Mouse (Mus musculus): ENCODE measurements at regions not wholly inside any gene's neighbourhood (a gene's known extent, or its start where the extent isn't known, plus 50 kb on each side); places are given as distances from the start of the nearest gene placed in this dataset.

DNA sequence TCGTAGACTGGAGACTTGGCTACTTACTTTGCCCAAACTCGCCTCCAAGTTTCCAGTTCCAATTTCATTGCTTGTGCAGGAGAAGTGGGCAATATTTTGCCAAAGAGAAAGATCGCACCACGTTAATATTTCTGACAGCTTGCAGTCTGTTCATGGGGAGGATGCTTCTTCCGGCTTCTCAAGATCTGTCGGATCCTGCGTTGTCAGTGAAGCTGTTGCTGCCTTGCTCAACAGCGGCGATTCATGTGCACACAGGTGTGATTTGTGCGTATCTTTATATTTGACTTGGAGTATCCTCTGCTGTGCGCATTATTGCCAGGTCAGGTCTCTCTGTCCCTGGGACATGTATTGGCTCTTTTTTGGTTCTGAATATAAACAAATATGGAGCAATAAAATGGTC is 118.3 kb downstream of the Btg1 start:
- no peak overlapping the region for H3K27ac ChIP-seq (ENCODE audit: control insufficient read depth, insufficient read depth, low read depth, low read length, poor library complexity)
- no peak for TF ChIP-seq POLR2A (IDR thresholded peaks at IDR 0.05; ENCODE audit: borderline replicate concordance, control insufficient read depth, low read depth, low read length)
- TF ChIP-seq CTCF (IDR thresholded peaks at IDR 0.05; ENCODE audit: control insufficient read depth, insufficient read depth, low read length): no peak
- H3K4me3 ChIP-seq (replicated peaks; ENCODE audit: control insufficient read depth, low read depth, low read length): no peak overlapping the region
- 85% methylated on average over 11 of the region's 11 CpGs for WGBS
- H3K4me1 ChIP-seq (ENCODE audit: control insufficient read depth, insufficient read depth, low read length): no peaks in the 10 kb centered on the region; the same call in 1 of the 2 replicates

DNA sequence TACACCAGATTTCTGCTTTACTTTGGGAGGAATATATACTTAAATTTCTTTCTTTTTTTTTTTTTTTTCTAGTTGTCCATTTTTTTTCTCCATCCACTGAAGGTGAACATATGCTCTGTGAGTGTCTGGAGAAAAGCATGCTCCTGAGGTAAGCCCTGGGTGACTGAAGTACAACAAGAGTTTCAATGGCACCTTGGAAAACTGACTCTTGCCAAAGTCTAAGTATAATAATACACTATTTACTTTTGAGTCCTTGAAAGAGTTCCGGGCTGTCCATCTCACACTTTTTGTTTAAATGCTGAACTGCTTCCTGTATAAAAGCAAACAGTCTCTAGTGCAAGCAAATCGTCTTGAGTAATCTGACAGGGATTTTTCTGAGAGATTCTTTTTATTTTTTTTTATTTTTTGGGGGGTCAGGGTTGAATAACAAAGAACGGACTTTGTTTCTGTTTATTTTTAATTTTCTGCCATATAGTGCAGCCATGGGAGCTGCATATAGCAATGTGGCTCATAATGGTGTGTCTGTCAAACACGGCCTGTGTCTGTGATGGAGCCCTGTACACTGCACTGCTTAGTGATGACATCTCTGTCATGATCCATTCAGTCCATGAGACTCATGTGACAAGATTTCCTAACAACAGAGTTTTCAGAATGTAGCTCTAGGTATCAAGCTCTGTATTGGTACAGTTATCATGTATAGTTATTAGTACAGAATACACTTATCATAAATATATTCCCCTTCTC is 119.3 kb downstream of the Btg1 start:
- no peaks in the 10 kb centered on the region; the same call in 1 of the 2 replicates for H3K4me1 ChIP-seq (ENCODE audit: control insufficient read depth, insufficient read depth, low read length)
- H3K27ac ChIP-seq (ENCODE audit: control insufficient read depth, insufficient read depth, low read depth, low read length, poor library complexity): no peak overlapping the region
- H3K4me3 ChIP-seq (replicated peaks; ENCODE audit: control insufficient read depth, low read depth, low read length): no peak overlapping the region
- TF ChIP-seq POLR2A (IDR thresholded peaks at IDR 0.05; ENCODE audit: borderline replicate concordance, control insufficient read depth, low read depth, low read length) (no peak), CTCF (IDR thresholded peaks at IDR 0.05; ENCODE audit: control insufficient read depth, insufficient read depth, low read length) (no peak)
- WGBS: 76% methylated on average over 4 of the region's 4 CpGs

DNA sequence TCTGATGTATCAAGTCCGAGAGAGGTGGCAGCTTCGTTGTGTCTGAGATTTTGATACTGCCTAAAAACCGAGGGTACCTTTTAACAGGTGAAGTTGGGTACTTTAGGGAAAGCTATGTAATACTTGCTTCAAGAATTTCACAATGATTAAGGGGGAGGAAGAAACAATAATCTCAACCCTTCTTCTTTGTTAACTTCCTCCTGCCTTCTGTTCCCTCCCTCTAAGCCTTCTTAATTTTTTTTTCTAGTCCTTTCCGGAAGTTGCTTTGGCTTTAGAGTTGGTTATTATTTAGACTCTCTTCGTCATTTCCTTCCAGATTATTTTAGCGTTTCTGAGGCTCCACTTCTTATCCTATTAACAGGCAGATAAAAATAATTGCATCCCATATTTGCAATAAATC is 121.2 kb downstream of the Btg1 start:
- no peak overlapping the region for H3K4me3 ChIP-seq (replicated peaks; ENCODE audit: control insufficient read depth, low read depth, low read length)
- TF ChIP-seq POLR2A (IDR thresholded peaks at IDR 0.05; ENCODE audit: borderline replicate concordance, control insufficient read depth, low read depth, low read length): no peak
- TF ChIP-seq CTCF (IDR thresholded peaks at IDR 0.05; ENCODE audit: control insufficient read depth, insufficient read depth, low read length): no peak

DNA sequence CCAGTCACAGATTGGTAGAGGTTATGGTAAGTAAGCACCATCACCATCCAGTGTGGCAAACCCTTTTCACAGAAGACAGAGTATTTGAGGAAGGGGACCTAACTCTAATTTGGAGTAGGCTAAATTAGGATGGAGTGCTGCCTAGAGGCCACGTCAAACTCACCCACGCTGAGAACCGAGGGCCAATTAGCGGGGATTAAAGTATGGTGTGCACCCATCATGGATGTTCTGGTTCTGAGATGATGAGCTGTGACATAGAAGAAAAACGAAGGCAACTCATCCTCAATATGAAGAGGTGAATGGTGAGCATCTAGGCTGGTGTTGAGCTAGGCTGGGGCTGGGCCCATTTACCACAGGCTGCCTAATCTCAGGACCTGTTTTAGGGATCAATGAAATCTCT is 121.8 kb downstream of the Btg1 start:
- TF ChIP-seq POLR2A (IDR thresholded peaks at IDR 0.05; ENCODE audit: borderline replicate concordance, control insufficient read depth, low read depth, low read length) (no peak), CTCF (IDR thresholded peaks at IDR 0.05; ENCODE audit: control insufficient read depth, insufficient read depth, low read length) (no peak)

More for the DNA sequence above, 121.2 kb downstream of the Btg1 start:
- Histone ChIP-seq H3K27ac (ENCODE audit: control insufficient read depth, insufficient read depth, low read depth, low read length, poor library complexity) (no peak overlapping the region), H3K4me1 (ENCODE audit: control insufficient read depth, insufficient read depth, low read length) (no peaks in the 10 kb centered on the region; the same call in 1 of the 2 replicates)
- 48% methylated on average over 6 of the region's 6 CpGs for WGBS

DNA sequence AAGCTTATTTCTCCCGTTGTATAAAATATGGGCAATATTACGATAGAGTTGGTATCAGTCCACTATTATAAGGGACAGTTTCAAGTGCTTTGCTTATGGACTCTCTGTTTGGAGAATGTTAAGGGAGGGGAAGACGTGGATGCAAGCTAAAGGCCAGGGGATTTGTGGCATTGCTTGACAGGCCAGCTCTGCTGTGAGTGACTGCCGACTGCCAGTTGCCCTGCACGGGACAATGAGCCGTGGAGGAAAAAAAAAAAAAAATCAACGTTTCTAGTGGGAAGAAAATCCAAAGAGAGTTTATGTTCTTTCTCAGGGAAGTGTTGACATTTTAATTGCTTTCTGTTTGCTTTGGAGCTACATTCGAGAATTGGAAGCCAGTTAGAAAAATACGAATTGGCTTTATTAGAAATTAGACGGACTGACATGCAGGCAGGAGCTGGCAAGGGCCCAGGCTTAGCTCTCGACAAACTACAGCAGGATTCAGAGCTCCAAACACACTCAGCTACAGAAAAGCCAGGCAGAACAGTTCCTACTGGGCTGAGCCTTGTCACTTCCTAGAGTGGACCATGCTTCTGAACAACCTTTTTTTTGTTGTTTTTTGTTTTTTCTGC is 127.5 kb downstream of the Btg1 start:
- H3K27ac ChIP-seq (ENCODE audit: control insufficient read depth, insufficient read depth, low read depth, low read length, poor library complexity): no peak overlapping the region
- WGBS: 68% methylated on average over 11 of the region's 11 CpGs
- H3K4me1 ChIP-seq (ENCODE audit: control insufficient read depth, insufficient read depth, low read length): no peaks in the 10 kb centered on the region
- no peak overlapping the region for H3K4me3 ChIP-seq (replicated peaks; ENCODE audit: control insufficient read depth, low read depth, low read length)
- TF ChIP-seq CTCF (IDR thresholded peaks at IDR 0.05; ENCODE audit: control insufficient read depth, insufficient read depth, low read length): no peak
- TF ChIP-seq POLR2A (IDR thresholded peaks at IDR 0.05; ENCODE audit: borderline replicate concordance, control insufficient read depth, low read depth, low read length): no peak

More for the DNA sequence above, 121.8 kb downstream of the Btg1 start:
- H3K27ac ChIP-seq (ENCODE audit: control insufficient read depth, insufficient read depth, low read depth, low read length, poor library complexity): no peak overlapping the region
- WGBS: 88% methylated on average over 5 of the region's 5 CpGs
- H3K4me3 ChIP-seq (replicated peaks; ENCODE audit: control insufficient read depth, low read depth, low read length): no peak overlapping the region
- H3K4me1 ChIP-seq (ENCODE audit: control insufficient read depth, insufficient read depth, low read length): no peaks in the 10 kb centered on the region; the same call in 1 of the 2 replicates

DNA sequence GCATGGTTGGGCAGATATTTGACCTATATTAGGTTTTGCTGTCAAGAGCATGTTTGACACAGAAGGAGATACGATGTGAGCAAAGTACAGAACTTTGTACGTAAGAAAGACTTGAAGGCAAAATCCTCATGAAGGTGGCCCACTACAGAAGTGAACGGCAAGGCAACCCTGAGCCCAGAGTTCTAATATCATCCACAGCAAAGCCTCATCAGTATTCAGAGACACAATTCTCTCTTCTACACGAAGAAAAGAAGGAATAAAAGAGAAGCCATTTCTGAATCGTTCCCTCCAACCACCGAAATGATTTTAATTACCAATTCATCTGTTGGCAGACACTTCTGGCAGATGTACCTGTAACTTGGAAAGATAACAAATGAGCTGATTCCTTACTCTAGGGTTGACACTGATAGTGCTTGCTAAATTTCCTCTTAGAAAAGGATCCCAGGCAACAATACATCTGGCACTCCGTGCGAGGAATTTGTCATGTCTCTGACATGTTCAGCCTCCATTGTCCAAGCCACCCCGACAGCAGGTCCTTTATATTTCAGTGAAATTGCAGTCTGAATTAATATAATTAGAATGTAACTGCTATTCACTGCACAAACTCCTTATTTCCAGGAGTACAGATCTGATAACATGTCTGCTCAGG is 130.3 kb downstream of the Btg1 start:
- TF ChIP-seq CTCF (IDR thresholded peaks at IDR 0.05; ENCODE audit: control insufficient read depth, insufficient read depth, low read length) (no peak), POLR2A (IDR thresholded peaks at IDR 0.05; ENCODE audit: borderline replicate concordance, control insufficient read depth, low read depth, low read length) (no peak)
- WGBS: 87% methylated on average over 9 of the region's 9 CpGs
- H3K27ac ChIP-seq (ENCODE audit: control insufficient read depth, insufficient read depth, low read depth, low read length, poor library complexity): no peak overlapping the region
- no peak overlapping the region for H3K4me3 ChIP-seq (replicated peaks; ENCODE audit: control insufficient read depth, low read depth, low read length)
- peaks cover 1% of the 10 kb centered on the region; the same call in 1 of the 2 replicates for H3K4me1 ChIP-seq (ENCODE audit: control insufficient read depth, insufficient read depth, low read length)

DNA sequence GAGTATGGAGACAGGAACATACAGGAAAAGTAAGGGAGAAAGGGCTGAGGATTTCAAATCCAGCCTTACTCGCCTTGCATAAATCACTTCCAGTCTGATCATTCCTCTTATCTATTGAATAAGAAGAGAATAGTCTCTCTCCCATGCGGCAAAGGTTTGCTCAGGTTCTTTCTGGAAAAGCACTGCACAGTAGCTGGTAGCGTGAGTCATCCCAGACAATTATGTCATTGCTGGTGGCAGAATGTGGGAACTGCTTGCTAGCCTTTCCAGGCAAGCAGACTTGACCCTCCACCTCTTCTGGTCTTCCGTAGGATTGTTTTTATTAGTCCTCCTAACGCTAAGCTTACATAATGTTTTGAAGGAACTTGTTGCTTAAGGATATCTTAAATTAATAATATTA is 134.1 kb downstream of the Btg1 start:
- 54% methylated on average over 5 of the region's 5 CpGs for WGBS
- no peak overlapping the region for H3K4me3 ChIP-seq (replicated peaks; ENCODE audit: control insufficient read depth, low read depth, low read length)
- H3K27ac ChIP-seq (ENCODE audit: control insufficient read depth, insufficient read depth, low read depth, low read length, poor library complexity): no peak overlapping the region
- TF ChIP-seq CTCF (IDR thresholded peaks at IDR 0.05; ENCODE audit: control insufficient read depth, insufficient read depth, low read length) (no peak), POLR2A (IDR thresholded peaks at IDR 0.05; ENCODE audit: borderline replicate concordance, control insufficient read depth, low read depth, low read length) (no peak)
- peaks cover 1% of the 10 kb centered on the region; the same call in 1 of the 2 replicates for H3K4me1 ChIP-seq (ENCODE audit: control insufficient read depth, insufficient read depth, low read length)

DNA sequence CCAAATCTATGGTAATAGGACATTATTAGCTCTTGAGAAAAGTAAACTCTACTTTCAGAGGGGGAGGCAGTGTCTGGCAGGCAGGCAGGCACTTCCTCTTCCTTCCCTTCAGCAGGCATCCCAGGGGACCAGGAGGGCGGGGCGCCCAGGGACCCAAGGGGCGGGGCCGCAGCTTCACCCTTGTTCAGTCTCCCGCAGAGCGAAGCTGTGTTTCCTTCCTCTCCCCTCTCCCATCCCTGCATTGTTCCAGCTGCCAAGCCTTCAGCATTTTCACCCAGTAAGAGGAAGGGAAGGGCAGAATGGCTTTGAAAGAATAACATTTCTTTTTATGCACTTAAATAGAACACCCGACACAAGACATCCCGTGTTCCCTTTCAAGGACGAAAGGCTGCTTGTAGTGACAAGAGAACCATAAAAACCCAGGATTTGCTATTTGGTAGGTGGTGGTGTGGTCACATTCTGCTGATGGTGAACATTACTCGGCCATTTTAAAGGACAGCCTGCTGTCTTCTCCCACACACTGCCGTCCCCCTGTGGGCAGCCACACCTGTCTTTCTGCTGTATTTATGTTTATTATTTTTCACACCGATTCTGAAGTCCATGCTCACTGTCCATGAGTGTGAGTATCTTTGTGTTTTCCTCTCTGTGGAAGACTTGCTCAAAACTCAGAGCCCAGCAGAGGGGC is 134.9 kb downstream of the Btg1 start:
- Histone ChIP-seq H3K27ac (ENCODE audit: control insufficient read depth, insufficient read depth, low read depth, low read length, poor library complexity) (no peak overlapping the region), H3K4me1 (ENCODE audit: control insufficient read depth, insufficient read depth, low read length) (peaks cover 1% of the 10 kb centered on the region; the same call in 1 of the 2 replicates), H3K4me3 (replicated peaks; ENCODE audit: control insufficient read depth, low read depth, low read length) (no peak overlapping the region)
- TF ChIP-seq POLR2A (IDR thresholded peaks at IDR 0.05; ENCODE audit: borderline replicate concordance, control insufficient read depth, low read depth, low read length) (no peak), CTCF (IDR thresholded peaks at IDR 0.05; ENCODE audit: control insufficient read depth, insufficient read depth, low read length) (no peak)
- 6% methylated on average over 12 of the region's 12 CpGs for WGBS

Data from bone marrow, adult 2 months (tissue).